Mouse (Mus musculus): ENCODE data around the gene Tmed3.

Tmed3 gene

GRCm38 (mm10) chr9:89704265-89705196, at the start of gene Tmed3:
Gene Tmed3 (minus strand): TSS chr9:89705068.
- peak; percentile 77 for DNase-seq (ENCODE audit: low spot score)

- no peak for DNase-seq (ENCODE audit: low spot score)
Measured at GRCm38 (mm10) chr9:89740041-89740440, 35.2 kb upstream of the Tmed3 start.

- no peak for DNase-seq (ENCODE audit: low spot score)
Measured at GRCm38 (mm10) chr9:89738295-89738694, 33.4 kb upstream of the Tmed3 start, which contains the start of gene Ankrd34c. Gene Ankrd34c (minus strand): TSS chr9:89738475.

GRCm38 (mm10) chr9:89737888-89738287, 33.0 kb upstream of the Tmed3 start:
- no peak for DNase-seq (ENCODE audit: low spot score)

- DNase-seq (ENCODE audit: low spot score): no peak
Measured at GRCm38 (mm10) chr9:89736932-89737705, 32.3 kb upstream of the Tmed3 start.

- no peak for DNase-seq (ENCODE audit: low spot score)
Measured at GRCm38 (mm10) chr9:89706906-89707305, 2.0 kb upstream of the Tmed3 start.

GRCm38 (mm10) chr9:89705197-89705533, 297 bp upstream of the Tmed3 start:
- DNase-seq (ENCODE audit: low spot score): no peak

GRCm38 (mm10) chr9:89700910-89701457, 3.9 kb downstream of the Tmed3 start:
- DNase-seq (ENCODE audit: low spot score): no peak

GRCm38 (mm10) chr9:89695143-89695542, 9.7 kb downstream of the Tmed3 start:
- DNase-seq (ENCODE audit: low spot score): no peak

GRCm38 (mm10) chr9:89693670-89694069, 11.2 kb downstream of the Tmed3 start:
- DNase-seq (ENCODE audit: low spot score): no peak

- DNase-seq (ENCODE audit: low spot score): no peak
Measured at GRCm38 (mm10) chr9:89689179-89689578, 15.7 kb downstream of the Tmed3 start.

GRCm38 (mm10) chr9:89687503-89688226, 17.2 kb downstream of the Tmed3 start:
- DNase-seq (ENCODE audit: low spot score): no peak

GRCm38 (mm10) chr9:89686262-89686661, 18.6 kb downstream of the Tmed3 start:
- no peak for DNase-seq (ENCODE audit: low spot score)

- DNase-seq (ENCODE audit: low spot score): no peak
Measured at GRCm38 (mm10) chr9:89678974-89679373, 25.9 kb downstream of the Tmed3 start.

- peak; percentile 26 for DNase-seq (ENCODE audit: low spot score)
Measured at GRCm38 (mm10) chr9:89674014-89674618, 30.8 kb downstream of the Tmed3 start.

- no peak for DNase-seq (ENCODE audit: low spot score)
Measured at GRCm38 (mm10) chr9:89673402-89673801, 31.5 kb downstream of the Tmed3 start.

- no peak for DNase-seq (ENCODE audit: low spot score)
Measured at GRCm38 (mm10) chr9:89669878-89670277, 35.0 kb downstream of the Tmed3 start.

GRCm38 (mm10) chr9:89667306-89667942, 37.4 kb downstream of the Tmed3 start:
- DNase-seq (ENCODE audit: low spot score): no peak

- no peak for DNase-seq (ENCODE audit: low spot score)
Measured at GRCm38 (mm10) chr9:89650913-89651312, 54.0 kb downstream of the Tmed3 start.
